ENCODE assay signal across 8 mouse cellular contexts in the genomic region with DNA sequence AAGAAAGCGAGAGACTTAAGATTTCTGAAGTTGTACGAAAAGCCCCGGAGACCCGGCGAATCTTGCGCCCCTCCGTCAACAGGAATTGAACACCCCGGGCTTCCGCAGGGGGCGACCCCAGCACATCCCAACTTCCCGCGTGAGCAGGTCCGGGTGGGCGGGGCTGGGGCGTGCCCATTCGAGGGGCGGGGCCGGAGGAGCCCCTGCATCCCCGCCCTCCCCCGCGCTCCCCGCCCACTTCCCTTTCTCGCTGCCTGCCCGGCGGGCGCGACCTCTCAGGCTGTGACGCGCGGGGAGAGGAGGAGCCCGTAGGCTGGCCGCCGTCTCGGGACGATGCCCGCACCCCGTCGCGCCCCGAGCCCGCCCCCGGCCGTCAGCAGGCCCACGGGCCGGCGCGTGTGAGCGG.
DNase-seq lines count a peak whose midpoint lies in the region; ATAC-seq and TF ChIP-seq lines count a peak whose summit lies in the region.

No protein-coding gene starts in this region.

- 0 out of 2 replicates have a peak overlapping the region, but pooled peaks have one; percentile 12 for H3K27ac ChIP-seq in embryonic fibroblast, embryonic 13.5 days (ENCODE audit: insufficient read depth, low read length)
- H3K27ac ChIP-seq in heart, embryonic 11.5 days (ENCODE audit: low read depth, low read length) = peak overlapping the region; percentile 75
- H3K27ac ChIP-seq in kidney, embryonic 15.5 days = peak overlapping the region; percentile 81
- peak overlapping the region; percentile 3 for H3K27ac ChIP-seq in liver, adult 2 months (replicated peaks; ENCODE audit: insufficient read depth, low read depth, low read length)

- H3K79me2 ChIP-seq in liver, adult 2 months (ENCODE audit: control insufficient read depth, insufficient read depth, low read length) = no peaks in the 10 kb centered on the region; the same call in 1 of the 2 replicates

- peaks cover 3% of the 10 kb centered on the region for H3K4me1 ChIP-seq in embryonic fibroblast, embryonic 13.5 days (ENCODE audit: control insufficient read depth, insufficient read depth, low read length)
- peaks cover 22% of the 10 kb centered on the region for H3K4me1 ChIP-seq in heart, embryonic 11.5 days (ENCODE audit: control insufficient read depth, insufficient read depth, low read length)
- H3K4me1 ChIP-seq in kidney, embryonic 15.5 days = peaks cover 37% of the 10 kb centered on the region
- 0 out of 2 replicates have a peak, but pooled peaks cover 2% of the 10 kb centered on the region for H3K4me1 ChIP-seq in liver, adult 2 months (ENCODE audit: control insufficient read depth, insufficient read depth, low read length)

- H3K4me3 ChIP-seq in embryonic fibroblast, embryonic 13.5 days (ENCODE audit: insufficient read depth, low read length) = peak overlapping the region; percentile 97
- H3K4me3 ChIP-seq in heart, embryonic 11.5 days (ENCODE audit: low read depth, low read length) = peak overlapping the region; percentile 80
- peak overlapping the region; percentile 72 for H3K4me3 ChIP-seq in kidney, embryonic 15.5 days (replicated peaks)
- peak overlapping the region; percentile 75 for H3K4me3 ChIP-seq in liver, adult 2 months (ENCODE audit: insufficient read depth, low read depth, low read length)

- H3K36me3 ChIP-seq in heart, embryonic 11.5 days (ENCODE audit: control insufficient read depth, insufficient read depth, low read length) = no peaks in the 10 kb centered on the region
- H3K36me3 ChIP-seq in kidney, embryonic 15.5 days = no peaks in the 10 kb centered on the region
- H3K36me3 ChIP-seq in liver, adult 2 months (ENCODE audit: control insufficient read depth, insufficient read depth, low read length) = no peaks in the 10 kb centered on the region

- peak overlapping the region; percentile 93 for H3K4me2 ChIP-seq in heart, embryonic 11.5 days
- peak overlapping the region; percentile 87 for H3K4me2 ChIP-seq in kidney, embryonic 15.5 days

- 2% methylated on average over 42 of the region's 48 CpGs for WGBS in heart, embryonic 11.5 days (ENCODE audit: insufficient replicate concordance)
- 1% methylated on average over 46 of the region's 48 CpGs for WGBS in kidney, embryonic 15.5 days
- under 1% methylated on average over 47 of the region's 48 CpGs for WGBS in liver, adult 2 months

- TF ChIP-seq CTCF in embryonic fibroblast, embryonic 13.5 days (IDR thresholded peaks at IDR 0.05; ENCODE audit: borderline replicate concordance, insufficient read depth, low read length) = no peak
- TF ChIP-seq CTCF in liver, adult 2 months (IDR thresholded peaks at IDR 0.05; ENCODE audit: low read depth, low read length) = no peak

- peak; percentile 91 for DNase-seq in CD4-positive helper T cell, adult 2 months (ENCODE audit: low read depth, low spot score)
- peak; percentile 75 for DNase-seq in brain, adult 2 months (ENCODE audit: low read depth, low spot score)
- DNase-seq in liver, adult 2 months (ENCODE audit: extremely low read depth, low read depth, low spot score) = peak; percentile 63
- DNase-seq in spleen, postnatal 36 days (ENCODE audit: low spot score in 2 of 2) = peak; percentile 93 to 94

- no peaks in the 10 kb centered on the region for H3K27me3 ChIP-seq in heart, embryonic 11.5 days (ENCODE audit: control insufficient read depth, insufficient read depth, low read length)
- H3K27me3 ChIP-seq in kidney, embryonic 15.5 days = no peaks in the 10 kb centered on the region
- no peaks in the 10 kb centered on the region for H3K27me3 ChIP-seq in liver, adult 2 months (ENCODE audit: control insufficient read depth, insufficient read depth, low read length)

- H3K9me3 ChIP-seq in heart, embryonic 11.5 days (replicated peaks; ENCODE audit: control insufficient read depth, low read length) = no peaks in the 10 kb centered on the region
- no peaks in the 10 kb centered on the region for H3K9me3 ChIP-seq in kidney, embryonic 15.5 days (replicated peaks)

- peak; percentile 95 for ATAC-seq in heart, embryonic 11.5 days (replicated peaks; ENCODE audit: insufficient number of reproducible peaks, low FRiP score, low TSS enrichment)
- ATAC-seq in kidney, embryonic 15.5 days (replicated peaks; ENCODE audit: low FRiP score) = peak; percentile 94
- ATAC-seq in monocyte, adult 5-6 weeks (replicated peaks; ENCODE audit: insufficient number of reproducible peaks, low FRiP score, low TSS enrichment, poor library complexity, severe bottlenecking) = peak; percentile 91

- 0 out of 2 replicates have a peak, but pooled peaks have one; percentile 24 for TF ChIP-seq POLR2A in embryonic fibroblast, embryonic 13.5 days (IDR thresholded peaks at IDR 0.05; ENCODE audit: low read depth, low read length)
- TF ChIP-seq POLR2A in liver, adult 2 months (IDR thresholded peaks at IDR 0.05; ENCODE audit: extremely low read depth, insufficient read depth, low read length) = no peak

- peak overlapping the region; percentile 84 for H3K9ac ChIP-seq in heart, embryonic 11.5 days (ENCODE audit: low read depth, low read length)
- H3K9ac ChIP-seq in kidney, embryonic 15.5 days = peak overlapping the region; percentile 72
- H3K9ac ChIP-seq in liver, adult 2 months (ENCODE audit: low read depth, low read length) = peak overlapping the region; percentile 68

Comparison
In these comparisons a context has a peak if more than half of its experiments do, and no peak if none do; other contexts are left out.
1. Peak in every context shown above with its lines: DNase-seq, ATAC-seq, H3K4me3 ChIP-seq and H3K27ac ChIP-seq.
2. H3K27ac ChIP-seq: peak in every context shown above with its lines; median percentile 81 in kidney, embryonic 15.5 days; 75 in heart, embryonic 11.5 days; 12 in embryonic fibroblast, embryonic 13.5 days; 3 in liver, adult 2 months.